Mouse (Mus musculus): Measurements from ENCODE around the gene Plbd2.

DNA sequence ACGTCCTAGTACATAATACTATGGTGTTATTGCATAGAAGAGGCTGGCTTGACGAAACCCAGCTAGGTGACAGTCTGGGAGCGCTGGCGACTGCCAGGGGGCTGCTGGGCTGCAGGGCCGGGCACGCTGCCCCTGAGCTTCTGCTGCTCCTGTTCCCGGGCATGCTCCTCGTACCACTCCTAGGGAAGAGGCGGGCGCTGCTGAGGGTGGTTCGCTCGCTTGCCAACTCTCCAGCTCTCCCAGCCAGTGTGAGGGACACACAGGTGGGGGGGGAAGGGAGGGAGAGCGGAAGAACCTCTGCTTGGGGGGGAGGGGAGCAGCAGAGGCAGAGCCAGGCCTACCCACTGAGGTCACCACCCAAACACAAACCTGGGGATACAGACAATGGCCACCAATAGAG is 32.6 kb upstream of the Plbd2 start:
- no peak for TF ChIP-seq CTCF (IDR thresholded peaks at IDR 0.05)
- no peak for TF ChIP-seq EP300 (IDR thresholded peaks at IDR 0.05; ENCODE audit: insufficient read depth, low read depth, low read length)
